Mouse (Mus musculus) midbrain, embryonic 14.5 days (tissue): Measurements from ENCODE around the gene Enc1. TPM values are rescaled to one million over a fixed set of nuclear protein-coding genes. Genes with fewer than 3 reads are reported as not detected.
A peak's percentile ranks its signal among the peaks of the same experiment; 100 is the strongest.

ENCODE experiments used
- ATAC-seq: fragments of 200-750 bp; cut with Nextera tagmentation; 2 replicates; pipeline ENCODE4 v1.8.0; 2017; ENCODE audit warnings: moderate number of reproducible peaks, moderate library complexity; ENCODE audit not compliant: low FRiP score, low TSS enrichment
- DNase-seq: peaks from one replicate; pipeline ENCODE4 v3.0.0-alpha.2; 2015
- H3K27ac ChIP-seq: fragments of 300-500 bp; sonication (generic); replicated peaks from 2 replicates; pipeline ENCODE4 v1.5.1; 2014; ENCODE audit warnings: mild to moderate bottlenecking, low read depth, low read length, moderate library complexity
- H3K27me3 ChIP-seq: fragments of 300-500 bp; sonication (generic); 2 replicates; pipeline ENCODE4 v1.6.1; 2014; ENCODE audit warnings: low read length, control low read depth, mixed read lengths; ENCODE audit not compliant: control insufficient read depth, insufficient read depth
- H3K36me3 ChIP-seq: fragments of 300-500 bp; sonication (generic); 2 replicates; pipeline ENCODE4 v1.6.1; 2014; ENCODE audit warnings: low read length, control low read depth; ENCODE audit not compliant: control insufficient read depth, insufficient read depth
- H3K4me1 ChIP-seq: fragments of 300-500 bp; sonication (generic); 2 replicates; pipeline ENCODE4 v1.6.1; 2014; ENCODE audit warnings: mild to moderate bottlenecking, antibody characterized with exemption, low read length, control low read depth; ENCODE audit not compliant: control insufficient read depth, insufficient read depth
- H3K4me2 ChIP-seq: fragments of 300-500 bp; sonication (generic); 2 replicates; pipeline ENCODE4 v1.6.1; 2014; ENCODE audit warnings: mild to moderate bottlenecking, low read length, moderate library complexity
- H3K4me3 ChIP-seq: fragments of 300-500 bp; sonication (generic); replicated peaks from 2 replicates; pipeline ENCODE4 v1.5.1; 2014; ENCODE audit warnings: low read depth, low read length
- H3K9ac ChIP-seq: fragments of 300-500 bp; sonication (generic); replicated peaks from 2 replicates; pipeline ENCODE4 v1.6.1; 2014; ENCODE audit warnings: mild to moderate bottlenecking, low read length, moderate library complexity
- H3K9me3 ChIP-seq: fragments of 300-500 bp; sonication (generic); 2 replicates; pipeline ENCODE4 v1.6.1; 2016; ENCODE audit warnings: low read length, control low read depth, mixed read lengths; ENCODE audit not compliant: control insufficient read depth
- WGBS: fragments of 180-500 bp; shearing (Covaris S2); extraction: QIAGEN DNeasy Blood & Tissue Kit; methylation state at CpG from one replicate; pipeline ENCODE4 v1.1.7; 2014; 5-methylcytosine and 5-hydroxymethylcytosine counted together
- polyA plus RNA-seq: library from polyadenylated mRNA; unstranded; fragments of >200 nt; fragmentation: Nextera tagmentation; extraction: Ambion mirVana; gene quantifications from 2 replicates; pipeline ENCODE4 v1.2.1, GENCODE M21; 2014

Enc1 gene
- polyA plus RNA-seq, 1 experiment from 2014 or later, result 94.2 TPM

- H3K9ac ChIP-seq, result no peak overlapping the region
- H3K4me2 ChIP-seq, result no peak overlapping the region
- H3K4me3 ChIP-seq, result no peak overlapping the region
- no peaks in the 10 kb centered on the region for H3K27me3 ChIP-seq
- no peak for ATAC-seq
- H3K9me3 ChIP-seq, result no peaks in the 10 kb centered on the region
- no peaks in the 10 kb centered on the region for H3K36me3 ChIP-seq
- WGBS, result 54% methylated on average over 6 of the region's 6 CpGs
- peaks cover 9% of the 10 kb centered on the region; the same call in 1 of the 2 replicates for H3K4me1 ChIP-seq
- H3K27ac ChIP-seq, result no peak overlapping the region
- peak; percentile 30 for DNase-seq
These were observed 5.0 kb upstream of the Enc1 start for GRCm38 (mm10) chr13:97235911-97236310.

- peak overlapping the region; percentile 49 for H3K27ac ChIP-seq
- no peaks in the 10 kb centered on the region for H3K9me3 ChIP-seq
- DNase-seq (peak; percentile 74), ATAC-seq (no peak)
- no peak overlapping the region for H3K9ac ChIP-seq
- H3K27me3 ChIP-seq, result no peaks in the 10 kb centered on the region
- H3K36me3 ChIP-seq, result no peaks in the 10 kb centered on the region
- H3K4me1 ChIP-seq, result peaks cover 9% of the 10 kb centered on the region; the same call in 1 of the 2 replicates
- H3K4me2 ChIP-seq, result no peak overlapping the region
- H3K4me3 ChIP-seq, result no peak overlapping the region
- 8% methylated on average over 3 of the region's 3 CpGs for WGBS
These were observed 3.2 kb upstream of the Enc1 start for GRCm38 (mm10) chr13:97237700-97238099.

GRCm38 (mm10) chr13:97238181-97238981 is 2.5 kb upstream of the Enc1 start:
- H3K4me3 ChIP-seq, result no peak overlapping the region
- WGBS, result 59% methylated on average over 16 of the region's 16 CpGs
- ATAC-seq (no peak), DNase-seq (peak; percentile 41)
- no peaks in the 10 kb centered on the region for H3K9me3 ChIP-seq
- no peak overlapping the region for H3K4me2 ChIP-seq
- no peaks in the 10 kb centered on the region for H3K27me3 ChIP-seq
- H3K9ac ChIP-seq, result no peak overlapping the region
- peak overlapping the region; percentile 49 for H3K27ac ChIP-seq
- no peaks in the 10 kb centered on the region for H3K36me3 ChIP-seq
- peaks cover 11% of the 10 kb centered on the region; the same call in 1 of the 2 replicates for H3K4me1 ChIP-seq

GRCm38 (mm10) chr13:97239343-97240180 is 1.3 kb upstream of the Enc1 start:
- peak overlapping the region; percentile 18 for H3K4me3 ChIP-seq
- peak overlapping the region; percentile 89 for H3K4me2 ChIP-seq
- H3K9me3 ChIP-seq, result no peaks in the 10 kb centered on the region
- DNase-seq, result peak; percentile 89
- H3K36me3 ChIP-seq, result no peaks in the 10 kb centered on the region
- H3K27ac ChIP-seq, result peak overlapping the region; percentile 86
- H3K4me1 ChIP-seq, result peaks cover 21% of the 10 kb centered on the region
- H3K9ac ChIP-seq, result no peak overlapping the region; the same call in 1 of the 2 replicates
- H3K27me3 ChIP-seq, result no peaks in the 10 kb centered on the region
- no peak for ATAC-seq
- WGBS, result 6% methylated on average over 23 of the region's 23 CpGs

GRCm38 (mm10) chr13:97240279-97240964 is 483 bp upstream of the Enc1 start:
- peak; percentile 59 for ATAC-seq
- H3K36me3 ChIP-seq, result peaks cover 7% of the 10 kb centered on the region

GRCm38 (mm10) chr13:97241787-97242280 is 929 bp downstream of the Enc1 start:
- WGBS, result under 1% methylated on average over 20 of the region's 20 CpGs
- peaks cover 44% of the 10 kb centered on the region for H3K4me1 ChIP-seq
- no peaks in the 10 kb centered on the region for H3K27me3 ChIP-seq
- DNase-seq (peak; percentile 65), ATAC-seq (no peak)
- H3K36me3 ChIP-seq, result peaks cover 21% of the 10 kb centered on the region
- H3K4me2 ChIP-seq, result peak overlapping the region; percentile 89
- H3K9ac ChIP-seq, result peak overlapping the region; percentile 89
- no peaks in the 10 kb centered on the region for H3K9me3 ChIP-seq
- peak overlapping the region; percentile 94 for H3K27ac ChIP-seq
- peak overlapping the region; percentile 86 for H3K4me3 ChIP-seq

More at GRCm38 (mm10) chr13:97240279-97240964, 483 bp upstream of the Enc1 start:
- Histone ChIP-seq H3K9ac (peak overlapping the region; percentile 89), H3K27ac (peak overlapping the region; percentile 94), H3K27me3 (no peaks in the 10 kb centered on the region), H3K4me2 (peak overlapping the region; percentile 89), H3K4me3 (peak overlapping the region; percentile 86), H3K4me1 (peaks cover 30% of the 10 kb centered on the region), H3K9me3 (no peaks in the 10 kb centered on the region)
- under 1% methylated on average over 34 of the region's 36 CpGs for WGBS
- DNase-seq, result peak; percentile 87

- under 1% methylated on average over 6 of the region's 6 CpGs for WGBS
- ATAC-seq (no peak), DNase-seq (peak; percentile 63)
- Histone ChIP-seq H3K4me2 (peak overlapping the region; percentile 89), H3K9me3 (no peaks in the 10 kb centered on the region), H3K27ac (peak overlapping the region; percentile 94), H3K27me3 (no peaks in the 10 kb centered on the region), H3K36me3 (peaks cover 29% of the 10 kb centered on the region), H3K4me1 (peaks cover 52% of the 10 kb centered on the region), H3K4me3 (peak overlapping the region; percentile 86), H3K9ac (peak overlapping the region; percentile 89)
These were observed 1.8 kb downstream of the Enc1 start for GRCm38 (mm10) chr13:97242716-97243115.
